Mouse (Mus musculus) liver, embryonic 14.5 days (tissue): Measurements from ENCODE around the gene Cpd.

Source experiments
- CTCF ChIP-seq: IDR thresholded peaks from 2 replicates; pipeline ENCODE4 v1.5.1; 2016; ENCODE audit warnings: antibody characterized with exemption, low read depth, control low read depth
- EP300 ChIP-seq: IDR thresholded peaks from 2 replicates; pipeline ENCODE4 v1.6.1; 2016; ENCODE audit warnings: antibody characterized with exemption, low read depth

DNA sequence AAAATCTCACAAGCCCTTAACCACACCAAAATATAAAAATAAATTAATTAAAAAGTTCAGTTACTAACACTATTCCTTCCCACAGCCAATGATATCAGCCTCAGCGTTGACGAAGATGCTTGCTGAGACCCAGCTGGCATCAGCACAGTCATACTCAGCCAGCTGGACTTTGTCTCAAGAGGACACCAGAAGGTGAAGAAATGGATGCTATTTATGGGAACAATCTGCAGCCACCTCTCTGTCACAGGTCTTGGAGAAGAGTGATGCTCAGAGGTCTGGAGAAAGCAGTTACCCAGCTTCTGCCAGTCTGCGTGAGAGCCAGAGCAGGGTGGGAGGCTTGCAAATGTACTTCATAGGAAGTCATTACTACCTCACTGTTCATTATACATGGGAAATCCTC, 14.4 kb upstream of the Cpd start:
- TF ChIP-seq EP300 (no peak), CTCF (no peak)
